In genomic region chr19:34921652-34922602, GRCm38 (mm10) we compare ENCODE assay signal across 8 mouse cellular contexts. TPM values are rescaled to one million over a fixed set of nuclear protein-coding genes. Genes with fewer than 3 reads are reported as not detected.
A peak's percentile ranks its signal among the peaks of the same experiment; 100 is the strongest.
DNase-seq lines count a peak whose midpoint lies in the region; ATAC-seq and TF ChIP-seq lines count a peak whose summit lies in the region.

TSS of gene Kif20b (plus strand) at chr19:34922361.

- TF ChIP-seq CTCF in E14TG2a.4 (conservative IDR thresholded peaks at IDR 0.05; ENCODE audit: low read length) = no peak
- TF ChIP-seq CTCF in liver, postnatal 0 days (IDR thresholded peaks at IDR 0.05; ENCODE audit: low read depth) = peak; percentile 28; the same call in 1 of the 2 replicates

- peak within 1 kb of the TSS; percentile 72 for H3K9ac ChIP-seq in forebrain, embryonic 13.5 days
- peak within 1 kb of the TSS; percentile 73 for H3K9ac ChIP-seq in liver, postnatal 0 days (replicated peaks)
- peak within 1 kb of the TSS; percentile 60 for H3K9ac ChIP-seq in neural tube, embryonic 14.5 days (replicated peaks; ENCODE audit: low read depth, low read length)

- no peaks in the 10 kb centered on the region for H3K27me3 ChIP-seq in E14TG2a.4 (ENCODE audit: insufficient read depth, low read length)
- no peaks in the 10 kb centered on the region for H3K27me3 ChIP-seq in forebrain, embryonic 13.5 days
- H3K27me3 ChIP-seq in liver, postnatal 0 days (ENCODE audit: insufficient read depth, low read length) = no peaks in the 10 kb centered on the region
- H3K27me3 ChIP-seq in neural tube, embryonic 14.5 days (ENCODE audit: control insufficient read depth, insufficient read depth, low read length) = no peaks in the 10 kb centered on the region

- H3K9me3 ChIP-seq in E14TG2a.4 (ENCODE audit: low read length) = no peaks in the 10 kb centered on the region
- no peaks in the 10 kb centered on the region for H3K9me3 ChIP-seq in forebrain, embryonic 13.5 days (replicated peaks)
- H3K9me3 ChIP-seq in liver, postnatal 0 days (ENCODE audit: low read length) = no peaks in the 10 kb centered on the region
- H3K9me3 ChIP-seq in neural tube, embryonic 14.5 days (ENCODE audit: control insufficient read depth, low read length) = no peaks in the 10 kb centered on the region

- peak within 1 kb of the TSS; percentile 98 for H3K4me3 ChIP-seq in E14TG2a.4 (replicated peaks; ENCODE audit: low read length)
- H3K4me3 ChIP-seq in forebrain, embryonic 13.5 days = peak within 1 kb of the TSS; percentile 80
- peak within 1 kb of the TSS; percentile 74 for H3K4me3 ChIP-seq in liver, postnatal 0 days (ENCODE audit: low read depth, low read length)
- peak within 1 kb of the TSS; percentile 76 for H3K4me3 ChIP-seq in neural tube, embryonic 14.5 days (ENCODE audit: low read depth, low read length)

- peak within 1 kb of the TSS; percentile 68 for H3K4me2 ChIP-seq in forebrain, embryonic 13.5 days
- peak within 1 kb of the TSS; percentile 85 for H3K4me2 ChIP-seq in liver, postnatal 0 days (ENCODE audit: low read depth, low read length)
- peak within 1 kb of the TSS; percentile 49 for H3K4me2 ChIP-seq in neural tube, embryonic 14.5 days (ENCODE audit: low read depth, low read length)

- peak within 1 kb of the TSS; percentile 67 for H3K27ac ChIP-seq in forebrain, embryonic 13.5 days
- peak within 1 kb of the TSS; percentile 93 for H3K27ac ChIP-seq in liver, postnatal 0 days (ENCODE audit: low read depth)
- H3K27ac ChIP-seq in neural tube, embryonic 14.5 days (ENCODE audit: low read depth, low read length) = peak within 1 kb of the TSS; percentile 76

- TF ChIP-seq EP300 in liver, postnatal 0 days (IDR thresholded peaks at IDR 0.05; ENCODE audit: low read depth) = no peak

- H3K36me3 ChIP-seq in E14TG2a.4 (ENCODE audit: insufficient read depth, low read length) = peaks cover 28% of the 10 kb centered on the region
- H3K36me3 ChIP-seq in forebrain, embryonic 13.5 days (ENCODE audit: poor library complexity, severe bottlenecking) = peaks cover 20% of the 10 kb centered on the region; the same call in 1 of the 2 replicates
- H3K36me3 ChIP-seq in liver, postnatal 0 days (replicated peaks; ENCODE audit: insufficient read depth, low read length) = peaks cover 3% of the 10 kb centered on the region; the same call in 1 of the 2 replicates
- H3K36me3 ChIP-seq in neural tube, embryonic 14.5 days (ENCODE audit: control insufficient read depth, insufficient read depth, low read length) = no peaks in the 10 kb centered on the region

- intact Hi-C loops in heart, postnatal 10 days (cut with DNase I) = loop anchor here (2.0 kb wide), 2 partner anchors 43 to 95 kb away; partner anchors contain the start of gene Pank1

- peaks cover 33% of the 10 kb centered on the region for H3K4me1 ChIP-seq in E14TG2a.4 (replicated peaks; ENCODE audit: low read depth, low read length)
- H3K4me1 ChIP-seq in forebrain, embryonic 13.5 days = peaks cover 13% of the 10 kb centered on the region
- no peaks in the 10 kb centered on the region; the same call in 1 of the 2 replicates for H3K4me1 ChIP-seq in liver, postnatal 0 days (ENCODE audit: insufficient read depth)
- peaks cover 4% of the 10 kb centered on the region; the same call in 1 of the 2 replicates for H3K4me1 ChIP-seq in neural tube, embryonic 14.5 days (ENCODE audit: control insufficient read depth, insufficient read depth, low read length)

- WGBS in forebrain, embryonic 13.5 days = under 1% methylated on average over 57 of the region's 57 CpGs
- WGBS in large intestine, adult 2 months = under 1% methylated on average over 57 of the region's 57 CpGs
- under 1% methylated on average over 55 of the region's 57 CpGs for WGBS in liver, postnatal 0 days (ENCODE audit: insufficient replicate concordance)
- under 1% methylated on average over 57 of the region's 57 CpGs for WGBS in neural tube, embryonic 14.5 days

- ATAC-seq in forebrain, embryonic 13.5 days = peak; percentile 96
- peak; percentile 99 for ATAC-seq in liver, postnatal 0 days
- peak; percentile 97 for ATAC-seq in neural tube, embryonic 14.5 days (ENCODE audit: low read depth)

- DNase-seq in c-Kit-positive CD71-positive TER-119-positive erythroid progenitor cells, embryonic 14.5 days (ENCODE audit: low spot score) = peak; percentile 91
- DNase-seq in heart, postnatal 10 days = peak; percentile 92 to 95
- peak; percentile 65 for DNase-seq in large intestine, adult 2 months (ENCODE audit: low read depth, low spot score)
- DNase-seq in liver, postnatal 0 days = peak; percentile 97
- DNase-seq in testis, postnatal 10 days (ENCODE audit: low spot score) = peak; percentile 97

RNA-seq across cellular contexts. Expression of gene Kif20b, which starts in this region (rescaled TPM):
- polyA plus RNA-seq in forebrain, embryonic 13.5 days (2015; fragmentation: Nextera tagmentation; extraction: Ambion mirVana) = 62.9 and 66.2 TPM in 2 replicates
- total RNA-seq in heart, postnatal 10 days (2021) = 1 to 10 TPM; 8.2 to 9.9 TPM
- polyA plus RNA-seq in large intestine, adult 2 months (2012; rRNA removed) = 0.50 and 1.1 TPM in 2 replicates
- 13.9 and 18.0 TPM in 2 replicates for polyA plus RNA-seq in liver, postnatal 0 days (2015; fragmentation: Nextera tagmentation; extraction: Ambion mirVana)
- 4.1 and 8.4 TPM in 2 replicates for polyA plus RNA-seq in neural tube, embryonic 14.5 days (2014; fragmentation: Nextera tagmentation; extraction: Ambion mirVana)

Comparison
In these comparisons a context has a peak if more than half of its experiments do, and no peak if none do; other contexts are left out.
1. Peak in every context shown above with its lines: DNase-seq, ATAC-seq, H3K4me3 ChIP-seq and H3K27ac ChIP-seq.